Mouse (Mus musculus): ENCODE data around the gene Fau.
A peak's percentile ranks its signal among the peaks of the same experiment; 100 is the strongest.

The Fau gene

GRCm38 (mm10) chr19:6070571-6071250 lies 13.1 kb downstream of the Fau start:
- DNase-seq (ENCODE audit: low read depth, low spot score) = peak; percentile 59

GRCm38 (mm10) chr19:6071261-6071660 lies 13.6 kb downstream of the Fau start:
- no peak for DNase-seq (ENCODE audit: low read depth, low spot score)

GRCm38 (mm10) chr19:6073889-6074288 lies 16.2 kb downstream of the Fau start:
- no peak for DNase-seq (ENCODE audit: low read depth, low spot score)

GRCm38 (mm10) chr19:6076564-6077393 lies 19.1 kb downstream of the Fau start, which contains the start of gene Vps51:
Vps51 (minus strand) TSS chr19:6077231.
- DNase-seq (ENCODE audit: low read depth, low spot score) = peak; percentile 96

- DNase-seq (ENCODE audit: low read depth, low spot score) = no peak
These were observed 22.4 kb downstream of the Fau start, which contains the start of gene Tmem262 for GRCm38 (mm10) chr19:6079983-6080480. Tmem262 (plus strand) TSS chr19:6080033.

GRCm38 (mm10) chr19:6082156-6082555 lies 24.5 kb downstream of the Fau start, which contains the start of gene Gm28374:
Gm28374 (minus strand) TSS chr19:6082256.
- DNase-seq (ENCODE audit: low read depth, low spot score) = no peak

- peak; percentile 99 for DNase-seq (ENCODE audit: low read depth, low spot score)
These were observed 27.0 kb downstream of the Fau start, which contains the start of the genes Zfpl1 and Cdca5 for GRCm38 (mm10) chr19:6084478-6085248. Zfpl1 (minus strand) TSS chr19:6084956. Cdca5 (plus strand) TSS chr19:6084983.

- DNase-seq (ENCODE audit: low read depth, low spot score) = peak; percentile 97
These were observed 27.8 kb downstream of the Fau start for GRCm38 (mm10) chr19:6085417-6085879.

- no peak for DNase-seq (ENCODE audit: low read depth, low spot score)
These were observed 31.2 kb downstream of the Fau start for GRCm38 (mm10) chr19:6088841-6089240.

- DNase-seq (ENCODE audit: low read depth, low spot score) = no peak
These were observed 36.5 kb downstream of the Fau start, which contains the start of gene AC131692.1 for GRCm38 (mm10) chr19:6094119-6094518. AC131692.1 (plus strand) TSS chr19:6094419.

- DNase-seq (ENCODE audit: low read depth, low spot score) = no peak
These were observed 40.2 kb downstream of the Fau start for GRCm38 (mm10) chr19:6097847-6098246.

GRCm38 (mm10) chr19:6101186-6101585 lies 43.5 kb downstream of the Fau start:
- no peak for DNase-seq (ENCODE audit: low read depth, low spot score)

GRCm38 (mm10) chr19:6102169-6102853 lies 44.7 kb downstream of the Fau start:
- DNase-seq (ENCODE audit: low read depth, low spot score) = no peak

GRCm38 (mm10) chr19:6104476-6104875 lies 46.8 kb downstream of the Fau start:
- DNase-seq (ENCODE audit: low read depth, low spot score) = no peak

GRCm38 (mm10) chr19:6105586-6105985 lies 47.9 kb downstream of the Fau start, which contains the start of gene Naaladl1:
Naaladl1 (plus strand) TSS chr19:6105782.
- no peak for DNase-seq (ENCODE audit: low read depth, low spot score)

Data from ES-CJ7 (cell line).